Mouse (Mus musculus) right cerebral cortex, postnatal 4 days (tissue): ENCODE measurements at regions not wholly inside any gene's neighbourhood (a gene's known extent, or its start where the extent isn't known, plus 50 kb on each side); places are given as distances from the start of the nearest gene placed in this dataset.

Source experiments
- DNase-seq: peaks from one replicate; pipeline ENCODE4 v3.0.0-alpha.2; 2022

GRCm38 (mm10) chr1:153962161-153962720 lies 62.2 kb upstream of the Teddm2 start:
- DNase-seq: no peak

- DNase-seq: no peak
Measured at GRCm38 (mm10) chr1:153963744-153964342, 63.8 kb upstream of the Teddm2 start.

DNA sequence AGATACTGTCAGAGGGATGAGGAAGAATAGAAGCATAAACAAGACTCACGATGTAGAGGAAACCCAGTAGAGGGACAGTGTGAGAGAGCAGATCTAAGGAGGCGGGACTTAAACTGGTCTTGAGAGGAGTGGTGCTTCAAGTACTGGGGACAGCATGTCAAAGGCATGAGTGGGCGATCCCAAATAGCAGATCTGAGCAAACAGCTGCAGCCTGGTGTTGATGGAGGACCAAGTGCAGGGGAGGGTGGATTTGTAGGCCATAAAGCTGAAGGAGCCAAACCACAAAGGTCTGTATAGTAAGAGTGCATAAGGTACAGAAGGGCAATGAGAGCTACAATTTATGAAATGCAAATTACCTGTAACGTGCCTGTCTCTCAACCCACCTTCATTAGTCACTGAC lies 69.4 kb upstream of the Teddm2 start:
- DNase-seq: no peak

GRCm38 (mm10) chr1:153974300-153974699 lies 74.3 kb upstream of the Teddm2 start:
- no peak for DNase-seq

DNA sequence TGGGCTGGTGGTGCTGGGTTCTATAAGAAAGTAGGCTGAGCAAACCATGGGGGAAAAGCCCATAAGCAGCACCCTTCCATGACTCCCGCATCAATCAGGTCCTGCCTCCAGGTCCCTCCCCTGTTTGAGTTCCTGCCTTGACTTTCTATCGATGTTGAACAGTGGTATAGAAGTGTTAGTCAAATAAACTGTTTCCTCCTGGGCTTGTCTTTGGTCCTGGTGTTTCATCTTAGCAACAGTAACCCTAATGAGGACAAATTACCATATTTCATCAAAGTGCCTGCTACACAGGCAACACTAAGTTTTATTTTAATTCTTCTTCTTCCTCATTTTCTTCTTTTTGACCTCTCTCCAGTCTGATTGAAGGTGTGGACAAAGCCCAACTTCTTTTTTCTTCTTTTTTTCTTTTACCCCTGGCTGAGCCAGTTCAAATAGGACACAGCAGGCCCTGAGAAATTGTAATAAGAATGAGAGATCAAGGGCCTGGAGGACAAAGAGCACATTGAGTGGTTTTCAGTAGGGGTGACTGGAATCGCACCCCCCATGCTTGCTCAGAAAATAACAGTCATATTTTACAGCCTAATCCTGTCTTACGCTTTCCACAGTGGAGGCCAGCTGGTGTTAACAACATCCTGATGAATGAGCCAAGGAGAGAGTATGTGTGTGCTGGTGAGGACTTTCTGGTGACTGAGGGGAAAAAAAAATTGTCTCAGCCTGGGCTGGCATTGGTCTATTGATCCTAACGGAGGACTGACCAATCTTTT lies 78.1 kb upstream of the Teddm2 start:
- DNase-seq: no peak

DNA sequence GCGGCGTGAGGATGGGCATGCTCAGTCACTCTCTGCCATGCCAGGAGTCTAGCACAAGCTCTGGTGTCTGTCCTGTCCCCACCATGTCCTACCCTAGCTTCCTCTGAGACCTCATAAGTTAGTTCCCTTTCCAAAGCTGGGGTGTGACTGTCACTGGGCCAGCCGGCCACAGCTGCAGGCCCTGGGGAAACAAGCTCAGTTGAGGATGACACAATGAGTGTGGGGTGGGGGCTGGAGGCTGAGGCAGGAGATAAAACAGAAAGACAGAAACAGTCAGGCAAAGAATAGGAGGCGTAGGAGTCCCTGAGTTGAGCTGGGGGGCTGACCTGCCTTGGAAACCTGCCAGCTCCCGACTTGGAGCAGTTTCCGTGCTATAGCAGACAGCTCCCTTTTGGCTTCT lies 80.9 kb upstream of the Teddm2 start:
- DNase-seq: peak; percentile 13

DNA sequence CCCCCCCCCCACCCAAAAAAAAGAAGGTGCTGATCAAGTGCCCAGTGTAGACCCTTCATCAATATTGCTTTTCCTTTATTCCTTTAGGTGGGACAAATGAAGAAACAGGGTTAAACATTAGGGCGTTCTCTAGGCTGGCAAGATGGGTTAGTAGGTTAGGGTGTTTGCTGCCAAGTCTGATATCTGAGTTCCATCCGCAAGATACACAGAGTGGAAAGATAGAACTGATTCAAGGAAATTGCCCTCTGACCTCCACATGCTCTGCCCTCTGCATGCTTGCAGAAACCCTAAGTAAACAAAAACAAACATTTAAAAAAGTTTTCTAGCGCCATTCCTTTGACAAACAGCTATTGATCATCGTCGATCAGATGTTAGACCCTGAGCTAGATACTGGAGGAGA lies 85.6 kb upstream of the Teddm2 start:
- DNase-seq: no peak

DNA sequence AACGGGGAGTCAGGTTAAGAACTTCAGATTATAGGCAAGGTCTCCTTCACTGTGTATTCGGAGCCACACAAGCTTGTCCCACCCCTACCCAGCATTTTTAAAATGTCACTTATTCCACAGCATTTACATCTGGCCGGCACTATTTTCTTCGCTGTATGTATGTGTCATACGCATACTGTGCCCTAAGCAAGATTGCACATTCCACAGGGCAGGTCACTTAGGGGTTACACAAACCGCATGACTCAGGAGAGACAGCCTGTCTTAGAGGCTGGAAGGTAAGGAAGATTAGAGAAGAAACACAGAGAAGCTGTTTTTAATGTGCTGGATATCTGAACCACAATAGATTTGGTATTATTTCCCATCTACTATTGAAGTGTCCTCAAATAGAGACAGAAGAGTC lies 86.6 kb upstream of the Teddm2 start:
- no peak for DNase-seq

GRCm38 (mm10) chr1:153988297-153988696 lies 88.3 kb upstream of the Teddm2 start:
- no peak for DNase-seq

DNA sequence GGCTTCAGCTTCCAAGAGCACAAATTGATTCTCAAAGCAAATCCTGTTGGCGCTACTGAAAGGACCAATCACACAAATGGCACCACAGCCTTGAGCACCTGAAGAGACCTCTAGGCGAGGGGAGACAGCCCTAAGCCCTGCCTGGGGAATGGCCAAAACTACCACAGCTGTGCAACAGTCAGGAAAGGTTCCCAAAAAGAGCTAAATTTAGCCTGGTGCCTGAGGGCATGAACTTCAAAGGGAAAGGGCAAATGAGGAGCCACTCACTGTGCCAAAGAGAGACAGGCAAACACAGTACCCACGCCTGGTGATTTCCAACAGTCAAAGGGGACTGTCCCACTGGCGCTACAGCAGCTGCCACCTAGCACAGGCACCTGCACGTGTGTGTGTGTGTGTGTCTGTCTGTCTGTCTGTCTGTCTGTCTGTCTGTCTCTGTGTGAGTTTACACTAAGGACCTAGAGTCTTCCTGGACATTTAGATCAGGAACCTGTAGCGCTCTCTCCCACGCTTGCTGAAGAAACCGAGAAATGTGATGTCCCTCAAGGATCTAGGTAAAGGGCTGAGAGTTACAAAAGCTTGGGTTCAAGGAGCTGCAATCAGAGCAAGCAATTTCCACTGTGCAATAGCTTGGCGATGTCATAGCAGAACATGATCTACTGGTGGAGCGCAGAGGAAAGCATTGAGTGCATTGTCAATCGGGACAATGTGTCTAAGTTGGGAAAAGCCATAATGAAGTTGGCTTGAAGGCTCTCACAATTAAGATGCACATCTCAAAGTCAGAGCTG lies 90.8 kb upstream of the Teddm2 start:
- DNase-seq: no peak

DNA sequence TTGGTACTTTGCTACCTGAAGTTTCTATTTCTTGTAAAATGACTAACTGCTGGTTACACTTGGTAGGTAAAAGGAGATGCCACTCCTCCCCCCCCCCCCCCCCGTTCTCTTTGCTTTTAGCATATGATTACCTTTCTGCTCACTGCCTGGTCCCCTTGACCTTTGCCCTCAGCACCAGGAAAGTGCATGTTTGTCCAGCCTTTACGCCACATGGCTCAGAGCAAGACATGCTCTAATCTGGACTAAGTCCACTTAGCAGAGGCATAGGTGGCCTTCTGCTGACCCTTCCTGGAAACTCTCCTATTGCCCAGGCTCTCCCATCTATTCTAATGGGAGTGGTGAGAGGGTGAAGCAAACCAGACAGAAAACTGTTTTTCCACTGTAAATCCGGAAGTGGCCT lies 92.4 kb upstream of the Teddm2 start:
- no peak for DNase-seq

DNA sequence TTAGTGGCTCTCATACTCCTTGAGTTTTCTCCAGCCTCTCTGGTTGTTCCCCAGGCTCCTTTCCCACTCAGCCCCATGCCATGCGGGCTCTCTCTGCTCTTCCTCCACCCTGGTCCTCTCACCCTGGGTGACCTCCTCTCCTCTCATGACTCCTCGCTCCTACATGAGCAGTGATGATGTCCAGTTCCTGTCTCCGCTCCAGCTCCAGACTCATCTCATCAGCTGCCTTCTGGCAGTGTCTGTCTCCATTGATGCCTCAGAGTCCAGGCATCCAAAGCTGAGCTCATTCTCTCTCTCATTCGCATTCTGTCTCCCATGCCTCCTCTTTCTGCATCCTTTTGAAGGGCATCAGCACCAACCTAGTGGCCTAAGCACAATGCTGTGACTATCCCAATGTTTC lies 94.8 kb upstream of the Teddm2 start:
- DNase-seq: no peak

GRCm38 (mm10) chr1:153997201-153998181 lies 97.5 kb upstream of the Teddm2 start:
- DNase-seq: no peak

- DNase-seq: no peak
Measured at GRCm38 (mm10) chr1:153999776-154000175, 99.7 kb upstream of the Teddm2 start.

DNA sequence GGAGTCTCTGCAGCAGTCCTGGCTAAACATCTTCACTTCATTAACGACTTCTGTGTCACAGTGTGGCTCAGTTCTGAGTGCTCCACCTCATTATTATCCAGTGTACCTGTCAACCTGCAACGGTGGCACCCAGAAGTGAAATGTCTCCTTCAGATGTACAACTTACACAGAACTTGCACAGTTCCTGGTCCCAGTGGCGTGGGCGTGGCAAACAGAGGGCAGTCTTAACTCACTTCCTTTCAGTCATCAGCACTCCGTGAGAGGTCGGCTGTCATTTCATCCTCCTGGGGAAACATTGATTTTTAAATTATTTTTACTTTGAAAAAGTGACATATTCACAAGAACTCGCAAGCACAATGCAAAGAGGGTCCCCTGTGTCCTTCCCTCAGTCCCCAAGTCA lies 103.6 kb upstream of the Teddm2 start:
- DNase-seq: no peak

DNA sequence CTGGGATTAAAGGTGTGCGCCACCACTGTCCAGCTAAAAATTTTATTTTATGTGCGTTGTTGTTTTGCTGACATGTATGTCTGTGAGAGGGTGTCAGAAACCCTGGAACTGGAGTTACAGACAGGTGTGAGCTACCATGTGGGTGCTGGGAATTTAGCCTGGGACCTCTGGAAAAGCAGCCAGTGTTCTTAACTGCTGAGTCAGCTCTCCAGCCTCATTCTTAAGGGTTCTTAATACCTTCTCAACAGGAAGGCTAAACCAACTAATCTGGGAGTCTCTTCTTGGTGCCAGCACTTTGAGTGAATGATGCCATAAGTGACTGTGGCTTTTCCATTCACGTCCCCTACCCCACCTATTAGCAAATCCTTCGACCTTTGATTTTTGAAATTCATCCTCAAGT lies 104.6 kb upstream of the Teddm2 start:
- no peak for DNase-seq

DNA sequence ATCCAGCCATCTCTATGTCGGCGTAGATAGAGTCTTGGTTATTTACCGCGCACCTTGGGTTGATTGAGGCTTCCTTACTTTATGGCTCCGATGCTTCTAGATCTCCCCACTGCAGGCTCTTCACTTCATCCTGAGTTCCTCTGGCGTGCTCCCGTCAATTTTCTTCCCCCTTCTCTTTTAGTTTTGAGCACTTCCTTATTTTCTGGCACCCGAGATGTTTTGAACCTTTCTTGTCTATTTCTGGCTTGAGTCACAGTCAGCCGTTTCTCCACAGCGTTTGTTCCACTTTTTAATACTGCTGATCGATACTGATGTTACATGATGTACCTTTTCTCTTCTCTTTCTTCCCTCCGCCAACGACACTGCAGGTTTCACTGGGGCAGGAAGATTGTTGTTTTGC lies 106.0 kb upstream of the Teddm2 start:
- no peak for DNase-seq

DNA sequence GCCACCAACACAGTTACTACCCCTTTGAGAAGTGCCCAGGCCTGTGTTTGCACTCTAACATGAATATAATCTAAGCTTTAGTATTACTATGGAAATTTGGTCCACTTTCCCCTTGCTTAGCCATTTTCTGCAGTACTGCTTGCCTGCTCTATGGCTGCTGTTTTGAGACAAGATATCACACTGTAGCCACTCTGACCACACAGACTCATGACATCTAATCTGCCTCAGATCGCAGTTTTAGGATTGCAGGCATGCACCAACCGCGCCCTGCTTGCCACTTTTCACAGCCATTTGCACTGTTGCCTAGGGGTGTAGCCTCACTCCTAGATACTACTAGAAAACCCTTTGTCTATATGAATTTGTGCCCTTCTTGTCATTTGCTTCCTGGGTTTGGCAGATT lies 107.4 kb upstream of the Teddm2 start:
- DNase-seq: no peak

- no peak for DNase-seq
Measured at GRCm38 (mm10) chr1:154008593-154009310, 108.7 kb upstream of the Teddm2 start.

GRCm38 (mm10) chr1:154010681-154011080 lies 110.7 kb upstream of the Teddm2 start:
- DNase-seq: no peak

DNA sequence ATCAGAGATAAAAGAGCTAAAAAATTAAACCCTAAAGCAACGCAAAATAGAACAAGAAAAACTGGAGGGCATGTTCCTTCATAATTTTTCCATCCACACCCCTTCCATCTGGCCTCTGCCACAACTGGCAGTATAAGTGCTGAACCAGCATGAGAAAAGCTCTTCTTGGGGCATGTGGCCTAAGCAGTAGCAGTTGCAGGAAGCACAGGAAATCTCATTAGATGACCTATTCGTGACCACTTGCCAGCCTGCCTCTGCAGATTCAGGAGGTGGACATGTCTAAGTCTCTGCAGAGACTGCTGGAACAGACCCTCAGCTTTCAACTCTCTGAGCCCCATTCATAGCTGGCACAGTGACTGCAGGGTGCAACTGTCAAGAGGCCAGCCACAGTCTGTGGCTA lies 116.5 kb upstream of the Teddm2 start:
- DNase-seq: no peak

GRCm38 (mm10) chr1:154018241-154018640 lies 118.2 kb upstream of the Teddm2 start:
- no peak for DNase-seq
